Comparison of ENCODE assay signal across 18 mouse cellular contexts in genomic region chr6:33540356-33540755, GRCm38 (mm10).
"Had no signal": no experiment of that assay in that cellular context is flagged by ENCODE, and none has a peak within 500 bp of the region (broad histone marks: within the 10 kb centered on the region; RNA-seq: fewer than 3 reads in every experiment).

No protein-coding gene starts in this region.

- H3K4me3 ChIP-seq: midbrain, embryonic 10.5 days; midbrain, embryonic 12.5 days; myocyte; neural tube, embryonic 13.5 days; neural tube, embryonic 15.5 days had no signal

- DNase-seq: lung, adult 18-20 months; lung, embryonic 14.5 days; lung, postnatal 10 days; lung, postnatal 4 days; midbrain, embryonic 14.5 days; retina, postnatal 1 day; right cerebral cortex, adult 18-20 months; right cerebral cortex, postnatal 25 days; right cerebral cortex, postnatal 4 days; spleen, adult 18-20 months; thymus, adult 18-20 months; thymus, postnatal 14 days; thymus, postnatal 4 days had no signal

- H3K27ac ChIP-seq: midbrain, embryonic 10.5 days; midbrain, embryonic 12.5 days; neural tube, embryonic 13.5 days; neural tube, embryonic 15.5 days had no signal

- H3K4me1 ChIP-seq: midbrain, embryonic 10.5 days; midbrain, embryonic 12.5 days; neural tube, embryonic 13.5 days; neural tube, embryonic 15.5 days had no signal

- H3K27me3 ChIP-seq: midbrain, embryonic 12.5 days; neural tube, embryonic 13.5 days; neural tube, embryonic 15.5 days had no signal
